Mouse (Mus musculus): ENCODE measurements around the gene Capn5.

Capn5 gene

GRCm38 (mm10) chr7:98109771-98110170 is 68.3 kb downstream of the Capn5 start:
- DNase-seq (ENCODE audit: low spot score), result no peak

DNA sequence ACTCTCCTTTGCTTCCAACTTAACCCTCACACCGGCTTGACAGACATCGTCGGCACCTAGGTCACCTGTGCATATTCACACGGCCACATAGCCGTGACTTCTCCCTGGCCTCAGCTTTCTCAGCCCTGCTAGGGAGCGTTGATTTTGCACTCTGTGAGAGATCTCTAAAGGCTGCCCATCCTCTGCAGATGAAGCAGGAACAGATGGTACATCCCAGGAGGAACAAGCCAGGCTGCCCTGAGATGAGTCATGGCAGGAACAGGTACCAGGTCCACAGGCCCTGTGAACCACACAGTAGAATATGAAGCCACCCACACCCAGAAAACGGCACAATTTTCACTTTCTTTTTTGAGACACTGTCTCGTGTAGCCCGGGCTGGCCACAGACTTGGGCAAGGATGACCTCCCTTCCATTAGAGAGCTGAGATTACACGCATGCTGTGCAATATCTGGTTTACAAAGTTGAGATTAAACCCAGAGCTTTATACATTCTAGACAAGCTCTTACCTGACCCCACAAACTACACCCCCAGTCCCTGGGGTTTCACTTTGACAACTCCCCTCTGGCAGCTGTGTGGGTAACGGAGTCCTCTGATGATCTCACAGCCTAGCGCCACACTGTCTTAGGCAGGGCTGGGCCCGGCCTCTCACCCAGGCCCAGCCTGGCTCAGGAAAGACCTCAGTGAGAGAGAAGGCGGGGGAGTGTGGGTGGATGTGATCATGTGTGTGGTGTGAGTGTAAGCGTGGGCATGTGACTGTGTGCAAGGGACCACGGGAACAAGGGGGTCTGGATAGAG is 69.2 kb downstream of the Capn5 start:
- no peak for DNase-seq (ENCODE audit: low spot score)

DNA sequence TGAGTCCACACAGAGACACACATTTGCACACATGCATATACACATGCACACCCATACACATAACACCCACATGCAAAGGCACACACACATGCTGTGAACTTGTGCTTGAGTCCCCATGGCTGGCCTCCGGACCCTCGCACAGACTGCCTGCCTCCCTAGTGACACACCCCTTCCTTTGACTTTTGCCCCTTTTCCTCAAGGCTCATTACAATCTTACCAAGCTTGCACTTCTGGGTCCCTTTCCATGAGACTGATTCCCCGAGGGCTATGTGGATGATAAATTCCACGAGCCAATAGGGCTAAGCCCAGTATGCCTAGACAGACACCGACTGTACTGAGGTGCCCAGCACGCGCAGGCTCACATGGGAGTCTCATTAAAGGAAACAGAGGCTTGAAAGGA is 71.8 kb downstream of the Capn5 start:
- DNase-seq (ENCODE audit: low spot score), result no peak

- no peak for DNase-seq (ENCODE audit: low spot score)
Observed at GRCm38 (mm10) chr7:98104481-98105435, 73.3 kb downstream of the Capn5 start.

DNA sequence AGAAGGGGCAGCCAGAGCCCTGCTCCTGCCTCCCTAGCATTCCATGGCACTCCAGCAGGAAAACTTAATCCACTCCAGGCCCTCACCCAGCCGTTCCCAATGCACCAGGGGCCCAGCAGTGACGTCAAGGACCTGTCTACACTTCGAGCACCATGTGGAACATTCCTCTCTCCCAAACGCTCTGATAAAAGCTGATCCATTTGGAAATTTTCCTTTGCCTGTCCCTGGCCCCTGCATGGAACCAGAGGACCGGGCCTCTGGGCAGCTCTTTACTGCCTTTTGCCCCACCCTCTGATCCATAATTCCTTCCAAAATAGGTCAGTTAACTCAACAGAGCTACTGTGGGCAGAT is 74.2 kb downstream of the Capn5 start:
- no peak for DNase-seq (ENCODE audit: low spot score)

DNA sequence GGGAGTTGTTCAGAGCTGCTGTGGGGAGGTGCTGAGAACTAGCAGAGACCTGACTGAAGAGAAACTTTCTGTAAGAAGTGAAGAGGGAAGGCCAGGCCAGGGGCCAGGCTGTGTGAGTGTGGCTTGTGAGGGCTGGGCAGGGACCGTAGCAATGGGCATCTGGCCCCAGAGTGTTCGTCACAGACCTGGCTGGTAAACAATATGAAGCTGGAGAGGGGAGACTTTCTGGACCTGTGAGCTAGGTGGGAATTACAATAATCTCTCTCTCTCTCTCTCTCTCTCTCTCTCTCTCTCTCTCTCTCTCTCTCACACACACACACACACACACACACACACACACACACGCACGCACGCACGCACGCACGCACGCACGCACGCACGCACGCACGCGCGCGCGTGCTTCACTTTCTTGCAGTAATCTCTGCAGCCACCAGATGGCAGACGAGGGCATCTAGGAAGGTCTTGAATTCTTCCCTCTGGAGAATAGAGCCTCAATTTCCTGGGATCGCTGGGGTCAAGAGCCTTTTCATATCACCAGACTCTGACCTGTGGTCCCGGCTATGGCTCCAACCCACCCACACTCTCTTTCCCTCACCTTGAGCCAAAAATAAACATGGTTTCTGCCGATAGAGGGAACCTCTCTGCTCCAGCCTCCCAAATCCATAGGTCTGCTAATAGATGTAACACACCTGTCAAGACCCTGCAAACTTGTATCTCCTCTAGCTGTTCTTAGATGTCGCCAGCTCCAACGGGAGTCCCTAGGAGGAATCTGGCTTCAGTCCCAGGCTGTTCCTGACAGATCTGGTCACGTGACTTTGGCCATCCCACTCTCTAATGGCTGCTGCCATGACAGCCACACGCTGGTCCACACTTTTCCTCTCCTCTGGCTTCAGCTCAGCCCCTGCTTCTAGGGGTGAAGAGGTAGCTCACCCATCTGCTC is 74.8 kb downstream of the Capn5 start:
- DNase-seq (ENCODE audit: low spot score), result peak; percentile 90

DNA sequence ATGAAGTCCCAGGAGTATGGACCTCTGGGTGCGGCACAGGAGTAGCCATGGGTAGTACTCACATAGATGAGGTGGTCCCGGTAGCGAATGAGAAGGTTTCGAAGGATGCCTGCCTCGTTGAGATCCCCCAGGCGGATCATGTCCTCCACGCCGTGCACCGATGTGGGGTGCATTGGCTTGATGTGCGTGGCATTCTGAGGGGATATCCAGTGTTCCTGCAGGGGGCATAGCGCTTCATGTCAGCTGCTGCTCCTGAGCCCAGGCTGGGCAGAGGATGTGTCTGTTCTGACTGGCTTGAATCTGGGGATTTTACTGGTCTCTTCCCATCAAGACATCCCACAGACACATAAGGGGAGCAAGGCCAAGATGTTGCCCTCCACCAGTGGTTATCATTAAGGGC is 75.6 kb downstream of the Capn5 start:
- no peak for DNase-seq (ENCODE audit: low spot score)

- no peak for DNase-seq (ENCODE audit: low spot score)
Observed at GRCm38 (mm10) chr7:98097557-98097956, 80.5 kb downstream of the Capn5 start.

DNA sequence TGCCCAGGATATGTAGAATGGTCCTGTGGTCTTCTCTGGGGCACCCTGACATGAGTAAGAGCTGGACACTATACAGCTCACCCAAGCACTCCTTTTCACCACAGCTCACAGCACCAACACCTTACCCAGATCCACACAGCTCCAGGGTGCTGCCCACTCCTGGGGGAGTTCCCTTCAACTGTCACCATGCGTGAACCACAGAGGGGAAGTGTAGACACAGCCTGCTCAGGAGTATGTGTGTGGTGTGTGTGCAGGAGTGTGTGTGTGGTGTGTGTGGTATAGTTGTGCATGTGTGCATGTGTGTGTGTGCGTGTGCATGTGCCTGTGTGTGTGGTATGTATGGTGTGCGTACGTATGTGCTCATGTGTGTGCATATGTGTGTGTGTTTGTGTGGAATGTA is 82.2 kb downstream of the Capn5 start:
- no peak for DNase-seq (ENCODE audit: low spot score)

DNA sequence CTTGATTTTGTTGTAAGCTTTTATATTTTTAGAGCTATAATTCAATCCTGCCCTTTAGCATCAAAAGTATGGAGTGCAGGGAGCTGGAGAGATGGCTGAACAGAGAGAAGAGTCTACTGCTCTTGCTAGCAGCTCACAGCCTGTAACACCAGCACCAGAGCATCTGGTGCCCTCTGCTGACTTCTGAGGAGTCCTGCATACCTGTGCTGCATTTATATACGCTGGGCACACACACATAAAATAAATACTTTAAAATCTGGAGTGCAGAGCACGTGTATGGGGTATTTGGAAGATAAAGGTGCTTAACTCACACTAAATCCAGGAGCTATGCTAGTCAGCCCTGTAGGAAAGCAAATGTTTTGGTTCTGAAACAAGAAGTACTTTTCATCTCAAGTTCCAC is 91.7 kb downstream of the Capn5 start:
- DNase-seq (ENCODE audit: low spot score), result no peak

DNA sequence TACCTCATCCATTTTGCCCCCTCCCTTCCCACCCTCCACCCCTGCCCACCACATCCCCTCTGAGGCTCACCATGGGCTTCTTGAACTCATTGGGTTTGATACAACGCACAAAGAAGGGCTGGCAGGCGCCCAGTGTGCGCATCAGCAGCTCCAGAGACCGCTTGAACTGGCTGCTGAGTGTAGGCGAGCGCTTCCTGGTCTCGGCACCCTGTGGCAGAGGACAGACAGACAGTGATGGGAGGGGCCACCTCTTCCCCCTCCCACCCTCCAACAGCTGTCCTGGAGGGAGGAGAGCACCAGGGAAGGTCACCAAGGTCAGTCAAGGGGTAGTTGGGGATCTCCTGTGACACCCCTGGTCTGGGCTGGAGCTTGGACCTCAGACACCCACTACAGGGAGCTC is 92.8 kb downstream of the Capn5 start:
- DNase-seq (ENCODE audit: low spot score), result no peak

DNA sequence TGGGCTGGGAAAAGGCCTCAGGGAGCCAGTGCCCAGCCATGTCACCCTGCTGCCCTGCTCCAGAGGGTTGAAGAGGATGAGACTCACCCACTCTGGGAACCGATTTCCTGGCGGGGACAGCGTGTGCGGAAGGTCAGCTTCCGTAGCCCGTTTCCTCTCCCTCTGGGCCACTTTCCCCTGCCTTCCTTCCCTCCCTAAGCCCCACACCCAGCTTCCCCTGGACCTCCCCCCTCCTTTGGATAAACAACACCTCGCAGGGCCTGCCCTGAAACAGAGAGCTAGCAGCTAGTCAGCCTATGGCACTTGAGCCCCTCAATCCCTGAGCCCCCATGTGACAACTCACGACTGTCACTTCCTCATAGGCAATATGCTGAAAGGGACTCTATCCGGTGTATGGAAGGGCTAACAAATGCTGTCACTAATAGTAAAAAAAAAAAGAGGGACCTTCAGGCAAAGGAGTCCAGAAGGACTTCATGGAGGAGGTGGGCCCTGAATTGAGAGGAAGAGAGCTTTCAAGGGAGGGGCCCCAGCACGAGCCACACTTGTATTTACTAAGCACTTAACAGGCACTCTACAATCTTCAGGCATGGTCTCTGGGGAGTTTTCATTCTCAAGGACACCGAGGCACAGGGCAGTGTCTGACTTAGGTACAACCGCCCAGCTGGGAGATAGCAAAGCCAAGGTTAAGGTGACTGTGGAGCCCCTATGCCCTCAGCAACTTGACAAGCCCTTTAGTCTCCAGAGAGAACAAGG is 93.4 kb downstream of the Capn5 start:
- DNase-seq (ENCODE audit: low spot score), result no peak

- no peak for DNase-seq (ENCODE audit: low spot score)
Observed at GRCm38 (mm10) chr7:98082376-98082775, 95.7 kb downstream of the Capn5 start.

- DNase-seq (ENCODE audit: low spot score), result no peak
Observed at GRCm38 (mm10) chr7:98077453-98077852, 100.6 kb downstream of the Capn5 start.

DNA sequence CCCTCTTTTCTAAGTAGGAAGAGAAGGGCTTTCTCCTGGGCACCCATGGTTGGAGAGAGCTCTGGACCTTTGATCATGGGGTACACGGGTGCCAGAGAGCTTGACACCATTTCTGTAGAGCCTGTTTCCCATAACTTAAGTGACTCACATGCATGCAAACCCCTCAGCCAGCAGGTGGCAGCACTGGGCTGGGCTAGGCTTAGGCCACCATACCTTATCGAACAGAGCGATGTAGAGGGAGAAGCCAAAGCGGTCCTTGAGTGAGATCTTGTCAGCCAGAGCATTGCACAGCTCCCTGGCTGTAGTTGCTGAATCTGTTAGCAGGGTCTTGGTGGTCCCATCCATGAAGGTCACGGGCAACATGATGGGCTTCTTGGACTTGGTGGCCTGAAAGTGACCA is 106.5 kb downstream of the Capn5 start:
- DNase-seq (ENCODE audit: low spot score), result peak; percentile 84
